Mouse (Mus musculus) urinary bladder, adult 18-20 months (tissue): ENCODE measurements around the gene Psmd5.
A peak's percentile ranks its signal among the peaks of the same experiment; 100 is the strongest.

Source experiments
- DNase-seq, 2 experiments: peaks; one replicate each; pipeline ENCODE4 v3.0.0; 2022; ENCODE audit warnings: low spot score in 2 of 2, mixed read lengths in 2 of 2

Gene Psmd5

DNA sequence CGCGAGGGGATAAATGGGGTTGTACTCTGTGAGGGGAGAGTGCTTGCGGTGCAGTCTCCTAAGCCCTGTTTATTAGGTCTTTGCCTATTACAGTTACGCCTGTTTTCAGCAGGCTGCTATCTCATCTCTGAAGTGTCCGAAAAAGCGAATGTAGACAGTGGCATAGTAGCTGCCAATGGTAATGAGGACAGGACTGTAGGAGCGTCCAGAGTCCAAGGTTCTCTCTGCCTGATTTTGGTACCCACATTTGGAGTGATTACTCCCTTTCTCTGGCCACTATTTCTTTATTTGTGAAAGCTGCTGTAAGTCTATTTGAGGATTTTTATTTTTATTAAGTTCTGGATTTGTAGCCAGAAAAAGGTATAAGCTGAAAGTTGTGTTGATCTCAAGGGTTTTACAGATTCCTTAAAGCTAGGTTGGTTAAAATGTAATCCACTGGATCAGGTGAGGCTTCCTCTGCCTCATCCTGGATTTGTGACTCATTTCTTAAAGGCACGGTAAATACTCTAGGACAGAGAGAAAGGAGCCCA lies at the start of gene Psmd5:
Gene Psmd5 (minus strand): TSS at position 153 of the 530 bp plus-strand sequence.
- no peak for DNase-seq

DNA sequence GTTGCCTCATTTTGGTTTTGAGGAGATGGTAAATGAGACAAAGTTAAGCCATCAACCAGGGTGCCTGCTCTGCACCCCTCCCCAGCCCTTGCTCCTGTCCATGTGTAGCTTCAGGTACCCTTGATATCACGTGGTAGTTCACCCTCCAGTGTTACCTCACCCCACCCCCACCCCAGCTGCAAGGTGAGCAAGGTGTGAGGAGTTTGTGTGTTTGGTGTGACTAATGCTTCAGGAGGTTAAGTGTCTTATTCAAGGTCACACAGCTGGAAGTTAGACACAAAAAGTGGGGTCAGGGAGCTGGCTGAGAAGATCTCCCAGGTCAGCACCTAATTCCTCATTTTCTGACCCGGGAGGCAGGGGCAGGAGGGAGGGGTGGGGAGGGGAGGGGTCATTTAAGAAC lies 48.0 kb upstream of the Psmd5 start:
- DNase-seq = no peak

DNA sequence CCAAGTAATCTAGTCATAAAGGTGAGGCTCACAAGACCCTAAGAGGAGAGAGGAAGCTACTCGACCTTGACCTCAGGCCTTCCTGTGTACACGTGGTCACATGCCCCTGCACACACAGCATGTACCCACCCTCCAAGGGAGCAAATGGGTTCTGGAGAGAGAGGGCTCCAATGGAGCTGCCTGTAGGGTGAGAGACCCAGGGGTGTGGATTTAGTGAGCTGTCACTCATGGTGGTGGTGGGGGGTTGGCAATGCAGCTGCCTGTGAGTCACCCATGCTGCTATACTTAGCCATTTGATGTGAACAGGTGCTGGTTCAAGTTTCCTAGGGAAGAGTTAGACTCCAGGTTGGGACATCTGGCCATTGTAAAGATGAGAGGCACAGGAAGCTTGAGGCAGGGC lies 45.4 kb upstream of the Psmd5 start:
- no peak for DNase-seq

DNA sequence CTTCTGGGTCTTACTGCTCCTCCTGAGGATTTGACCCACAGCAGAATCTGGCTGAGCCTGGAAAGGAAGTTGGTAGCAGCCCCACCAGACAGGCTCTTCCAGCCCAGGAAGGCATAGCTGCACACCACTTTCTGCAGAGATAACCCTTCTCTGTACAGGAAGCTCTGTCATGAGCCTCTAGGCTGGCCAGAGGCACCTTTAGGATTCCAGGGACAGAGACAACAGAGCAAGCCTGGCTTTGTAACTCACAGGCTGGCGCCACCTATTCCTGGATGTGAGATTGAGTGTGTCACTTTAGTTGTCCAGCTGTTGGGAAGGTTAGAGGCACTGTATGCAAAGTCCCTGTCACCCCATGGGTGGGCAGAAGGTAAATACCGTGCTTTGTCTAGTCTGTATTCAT lies 40.3 kb upstream of the Psmd5 start:
- no peak for DNase-seq

DNA sequence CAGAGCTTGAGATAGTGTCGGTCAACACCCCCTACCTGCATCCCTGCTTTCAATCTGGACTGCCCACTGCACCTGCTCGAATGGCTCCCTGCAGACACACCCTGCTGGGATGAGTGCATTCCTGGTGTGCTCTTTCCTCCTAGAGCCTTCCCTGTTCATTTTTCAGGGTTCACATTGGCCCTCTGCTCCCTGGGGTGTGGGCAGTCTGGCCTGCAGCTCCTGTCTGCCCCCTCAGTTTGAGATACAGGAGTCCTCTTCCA lies 40.0 kb upstream of the Psmd5 start:
- DNase-seq = peak in 1 of 2 experiments; percentile 19

DNA sequence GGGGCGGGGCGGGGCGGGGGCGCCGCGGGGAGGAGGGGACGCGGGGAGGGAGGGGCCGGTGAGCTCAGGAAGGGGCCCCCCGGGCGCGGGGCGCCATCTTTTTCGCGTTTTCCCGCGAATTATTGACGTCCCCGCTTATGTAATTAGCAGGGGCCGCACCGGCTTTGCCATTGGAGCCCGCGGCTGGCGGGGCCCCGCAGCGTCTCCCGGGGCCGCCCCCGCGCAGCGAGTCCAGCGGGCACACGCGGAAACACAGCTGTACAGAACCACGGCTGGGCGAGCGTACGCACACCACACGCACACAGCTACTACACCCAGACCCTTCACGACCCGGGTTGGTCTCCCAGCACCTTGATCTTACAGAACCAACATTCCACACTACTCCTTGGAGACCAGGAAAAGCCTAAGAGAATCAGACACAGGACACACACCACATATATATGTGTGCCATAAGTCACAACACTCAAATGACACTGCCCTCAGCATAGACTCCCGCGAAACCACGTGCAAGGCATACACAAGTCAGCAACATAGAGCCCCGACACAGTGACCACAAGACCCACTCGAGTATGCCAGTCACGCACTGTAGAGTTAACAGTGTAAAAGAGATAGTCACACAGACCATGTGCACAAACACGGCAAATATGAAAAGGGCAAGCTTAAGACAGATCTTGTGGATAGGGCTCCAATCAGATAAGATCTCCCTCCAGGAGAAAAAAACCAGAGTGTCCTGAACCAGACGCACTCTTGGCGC lies 39.5 kb upstream of the Psmd5 start:
- peak in 1 of 2 experiments; percentile 25 for DNase-seq

DNA sequence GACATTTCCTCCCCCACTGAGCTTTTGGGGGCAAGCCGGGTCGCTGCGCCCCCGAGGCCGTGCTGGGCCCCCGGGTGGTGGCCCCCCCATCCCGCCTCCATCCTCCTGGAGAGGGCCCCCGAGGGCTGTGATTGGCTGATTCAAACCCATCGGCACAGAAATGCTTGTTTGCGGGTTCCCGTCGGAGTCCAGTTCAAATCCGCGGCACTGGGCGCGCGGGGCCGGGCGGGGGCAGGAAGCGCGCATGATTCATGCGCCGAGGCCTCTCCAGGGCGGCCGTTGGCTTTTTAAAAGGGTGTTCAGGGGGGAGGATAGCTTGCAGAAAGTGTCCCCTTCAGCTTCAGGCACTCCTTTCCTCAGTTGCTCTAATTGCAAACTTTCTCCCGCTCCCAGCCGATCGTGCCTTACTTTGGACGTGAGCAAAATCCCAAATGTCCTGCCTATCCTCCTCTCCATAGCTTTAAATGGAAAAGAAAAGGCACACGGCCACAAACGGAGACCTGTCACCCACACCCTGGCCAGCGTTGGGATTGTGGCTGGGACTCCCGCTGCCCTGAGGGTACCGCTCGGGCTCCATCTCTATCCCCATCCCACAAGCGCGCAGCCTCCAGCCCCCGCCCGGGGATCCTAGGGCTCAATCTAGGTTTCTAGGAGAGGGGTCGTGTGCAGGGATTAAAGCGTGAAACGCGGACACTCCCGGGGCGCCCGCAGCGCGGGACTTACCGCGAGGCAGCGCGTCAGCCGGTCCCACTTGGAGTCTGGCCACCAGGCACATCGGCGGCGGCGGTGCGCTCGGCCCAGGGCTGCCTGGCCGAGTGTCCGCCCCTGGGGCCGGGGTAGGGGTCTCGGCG lies 38.7 kb upstream of the Psmd5 start, which contains the start of gene Phf19:
Gene Phf19 (minus strand): TSS at position 809 of the 851 bp plus-strand sequence.
- peak in 1 of 2 experiments; percentile 51 for DNase-seq

DNA sequence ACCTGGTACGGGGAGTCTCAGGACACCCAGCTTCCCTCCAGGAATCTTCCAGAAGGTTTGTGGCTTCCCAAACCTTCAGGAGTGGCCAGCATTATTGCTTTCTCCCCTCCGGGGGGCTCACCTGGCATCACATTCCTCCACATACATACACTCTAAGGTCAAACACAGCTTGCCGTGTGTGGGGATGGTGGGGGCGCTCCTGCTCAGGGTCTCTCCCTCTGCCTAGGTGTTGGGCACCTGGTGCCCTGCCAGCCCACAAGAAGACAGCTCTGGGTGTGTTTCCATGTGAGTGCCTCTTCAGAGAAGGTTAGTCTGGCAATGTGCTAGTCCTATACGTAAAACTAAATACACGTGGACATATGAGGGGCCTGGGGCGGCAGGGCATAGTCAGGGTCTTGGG lies 37.8 kb upstream of the Psmd5 start:
- DNase-seq = no peak

DNA sequence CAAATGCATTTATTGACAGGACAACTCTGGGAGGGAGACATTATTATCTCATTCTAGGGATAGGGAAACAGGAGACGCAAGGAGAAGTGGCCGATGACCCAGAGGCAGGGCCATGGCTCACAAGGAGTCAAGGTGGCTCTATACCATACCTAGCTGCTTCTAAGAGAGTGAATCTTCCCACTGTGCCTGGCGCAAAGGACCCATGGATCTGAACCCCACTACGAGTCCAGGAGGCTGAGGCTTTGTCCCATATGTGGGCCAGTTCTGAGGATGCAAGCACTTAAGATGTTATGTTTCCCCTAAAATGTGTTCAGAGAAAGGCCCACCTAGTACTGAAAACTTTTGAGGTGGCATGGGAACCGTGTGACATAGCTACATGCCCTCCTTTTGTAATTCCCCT lies 37.1 kb upstream of the Psmd5 start:
- no peak for DNase-seq

DNA sequence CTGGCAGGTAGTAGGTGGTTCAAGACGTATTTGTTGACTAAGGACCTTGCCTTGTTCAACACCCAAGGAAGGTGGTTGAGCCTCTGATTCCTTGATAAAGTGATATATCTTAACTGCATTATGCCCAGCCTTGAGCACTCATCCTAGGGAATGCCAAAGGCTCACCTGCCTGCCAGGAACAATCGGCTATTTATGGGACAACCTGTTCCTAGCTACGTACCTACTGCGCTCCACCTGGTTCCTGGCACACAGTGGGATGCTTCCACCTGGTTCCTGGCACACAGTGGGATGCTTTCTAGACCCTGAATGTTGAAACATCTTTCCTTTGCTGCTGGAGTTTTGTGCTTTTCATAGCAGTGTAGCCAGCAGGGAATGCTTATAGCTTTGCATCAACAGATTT lies 35.0 kb upstream of the Psmd5 start:
- DNase-seq = no peak

DNA sequence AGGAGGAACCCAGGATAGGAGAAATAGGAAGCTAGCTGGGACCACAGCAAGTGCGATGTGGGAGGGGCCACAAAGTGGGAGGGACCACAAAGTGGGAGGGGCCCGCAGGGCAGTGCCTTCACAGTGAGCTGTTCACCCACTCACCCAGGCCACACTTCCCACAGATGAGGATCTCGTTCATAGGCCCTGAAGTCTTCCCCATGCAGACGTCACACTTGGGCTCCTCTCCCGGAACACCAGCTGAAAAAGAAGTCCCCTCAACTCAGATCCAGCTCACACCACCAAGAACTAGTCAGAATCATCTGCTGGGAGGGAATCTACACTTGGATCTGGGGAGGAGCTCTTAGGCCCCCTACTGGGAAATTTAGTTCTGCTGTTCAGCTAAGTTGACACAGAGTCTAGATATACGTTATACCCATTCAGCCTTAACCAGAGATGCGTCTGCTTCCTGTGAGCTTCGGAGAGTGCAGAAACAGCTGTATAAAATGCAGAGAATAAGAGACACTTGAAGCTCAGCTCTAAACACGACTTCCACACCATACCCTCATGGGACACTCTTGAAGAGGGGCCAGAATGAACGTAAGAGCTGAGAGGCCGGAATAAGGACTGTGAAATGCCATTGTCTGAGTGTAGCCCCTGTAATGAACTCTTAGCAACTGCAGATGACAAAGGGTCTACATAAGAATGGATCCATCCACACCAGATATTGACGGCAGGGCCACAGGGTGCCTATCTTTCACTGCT lies 32.3 kb upstream of the Psmd5 start:
- peak in 1 of 2 experiments; percentile 14 for DNase-seq

DNA sequence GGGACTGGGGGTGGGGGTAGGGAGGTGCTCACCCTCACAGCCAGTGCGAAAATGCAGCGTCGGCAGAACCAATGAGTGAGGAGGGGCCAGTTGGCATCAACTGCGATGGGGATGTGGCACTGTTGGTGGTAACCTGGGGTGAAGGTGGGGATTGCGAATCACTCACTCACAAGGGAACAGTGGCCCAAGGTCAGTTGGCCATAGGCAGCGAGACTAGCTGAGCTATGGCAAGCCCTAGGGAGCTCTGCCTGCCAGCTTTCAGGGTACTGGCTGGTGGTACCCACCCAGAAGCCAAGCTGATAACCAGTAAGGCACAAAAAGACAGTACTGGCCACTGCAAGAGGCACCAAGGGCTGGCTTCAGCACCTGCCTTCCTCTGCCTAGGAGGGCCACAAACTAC lies 31.7 kb upstream of the Psmd5 start:
- DNase-seq = no peak

DNA sequence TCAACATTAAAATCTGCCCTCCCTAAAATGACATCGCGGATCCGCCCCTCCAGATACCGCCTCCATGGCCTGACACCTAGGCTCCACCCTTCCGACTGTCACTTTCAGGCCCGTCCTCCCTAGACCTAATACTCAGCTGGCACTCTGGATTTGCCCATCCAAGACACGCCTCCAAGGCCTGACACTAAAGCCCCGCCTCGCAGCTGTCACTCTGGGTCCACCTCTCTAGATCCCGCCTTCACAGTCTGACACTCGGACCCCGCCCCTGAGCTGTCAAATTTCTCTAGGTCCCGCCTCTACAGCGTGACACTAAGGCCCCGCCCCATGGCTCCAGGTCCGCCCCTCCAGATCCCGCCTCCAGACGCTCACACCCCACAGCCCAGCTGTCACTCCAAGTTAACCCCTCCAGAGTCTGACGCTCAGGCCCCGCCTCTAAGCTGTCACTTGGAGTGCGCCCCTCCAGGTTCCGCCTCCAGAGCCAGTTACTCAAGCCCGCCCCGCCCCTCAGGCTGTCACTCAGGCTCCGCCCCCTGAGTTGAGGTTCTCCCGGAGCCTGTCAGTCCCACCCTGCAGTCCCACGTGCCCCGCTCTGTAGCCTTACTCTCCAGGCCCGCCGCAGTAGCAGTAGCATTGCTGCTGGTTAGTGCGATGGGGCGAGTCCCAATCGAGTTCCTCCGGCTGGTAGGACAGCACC lies 30.2 kb upstream of the Psmd5 start:
- DNase-seq = peak; percentile 97 to 98

DNA sequence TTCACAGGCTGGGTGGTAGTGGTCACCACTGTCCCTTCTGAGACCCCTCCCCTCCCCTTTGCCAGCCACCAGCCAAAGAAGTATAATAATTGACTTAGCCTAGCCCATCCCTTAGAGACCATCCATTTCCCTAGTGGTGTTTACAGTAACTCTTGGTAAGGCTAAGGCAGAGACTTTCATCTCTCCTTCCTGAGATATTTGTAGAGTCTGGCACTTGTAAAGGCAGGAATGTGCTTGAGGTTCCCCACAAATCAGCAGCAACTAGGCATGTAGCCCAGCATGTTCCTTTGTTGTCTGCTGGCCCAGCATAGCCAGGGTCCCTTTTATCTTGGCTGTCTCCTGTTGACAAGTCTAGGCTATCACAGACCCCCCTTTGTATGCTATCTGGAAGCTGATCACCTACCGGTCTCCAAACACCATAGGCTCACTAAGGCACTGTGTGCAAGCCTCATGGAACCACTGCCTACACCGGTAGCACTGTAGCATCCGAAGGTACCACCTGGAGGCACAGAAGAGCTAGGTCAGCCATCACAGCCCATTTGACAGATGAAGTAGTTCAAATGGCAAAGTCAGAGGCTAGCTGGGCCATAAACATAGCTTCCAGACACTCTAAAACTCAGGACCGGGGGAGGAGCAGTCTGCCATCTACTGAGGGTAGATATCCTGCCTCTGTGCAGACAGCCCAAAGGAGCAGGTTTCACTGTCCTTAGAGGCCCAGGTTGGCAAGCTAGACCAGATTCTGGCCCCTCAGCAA lies 29.1 kb upstream of the Psmd5 start:
- no peak for DNase-seq

DNA sequence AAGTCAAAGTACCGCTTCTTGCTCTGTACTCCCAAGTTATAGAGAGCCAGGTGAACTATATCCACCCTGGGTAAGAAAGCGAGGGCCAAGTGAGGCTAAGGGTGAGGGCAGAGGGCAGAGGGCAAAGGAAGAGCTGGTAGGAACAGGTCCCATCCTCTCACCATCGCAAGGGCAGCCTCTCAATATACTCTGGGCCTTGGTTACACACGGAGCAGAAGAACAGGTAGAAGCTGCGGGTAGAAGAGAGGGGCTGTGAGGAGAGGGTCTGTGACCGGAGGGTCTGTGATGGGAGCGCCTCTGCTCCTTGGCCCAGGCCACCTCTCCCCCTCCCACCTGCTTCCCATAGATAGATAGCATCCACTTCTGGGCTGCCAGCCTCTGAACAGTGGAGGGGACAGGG lies 28.4 kb upstream of the Psmd5 start:
- DNase-seq = no peak

DNA sequence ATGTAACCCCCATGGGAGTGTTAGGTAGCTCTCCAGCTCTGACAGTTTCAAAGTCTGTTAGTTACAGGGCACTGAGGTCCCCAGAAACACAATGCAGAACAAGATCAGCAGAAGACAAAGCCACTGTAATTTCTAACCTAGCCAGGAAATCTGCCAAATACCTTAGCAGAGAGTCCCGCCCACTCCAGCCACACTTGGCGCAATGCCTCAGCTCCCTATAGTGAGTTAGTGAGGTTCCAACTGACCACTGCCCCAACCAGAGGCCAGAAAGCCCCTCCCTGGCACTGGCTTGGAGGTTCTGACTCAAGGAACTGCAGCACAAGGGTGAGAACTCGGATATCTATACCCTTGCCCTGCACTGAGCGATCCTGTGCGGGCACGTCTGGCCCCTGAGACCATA lies 28.0 kb upstream of the Psmd5 start:
- peak in 1 of 2 experiments; percentile 30 for DNase-seq

DNA sequence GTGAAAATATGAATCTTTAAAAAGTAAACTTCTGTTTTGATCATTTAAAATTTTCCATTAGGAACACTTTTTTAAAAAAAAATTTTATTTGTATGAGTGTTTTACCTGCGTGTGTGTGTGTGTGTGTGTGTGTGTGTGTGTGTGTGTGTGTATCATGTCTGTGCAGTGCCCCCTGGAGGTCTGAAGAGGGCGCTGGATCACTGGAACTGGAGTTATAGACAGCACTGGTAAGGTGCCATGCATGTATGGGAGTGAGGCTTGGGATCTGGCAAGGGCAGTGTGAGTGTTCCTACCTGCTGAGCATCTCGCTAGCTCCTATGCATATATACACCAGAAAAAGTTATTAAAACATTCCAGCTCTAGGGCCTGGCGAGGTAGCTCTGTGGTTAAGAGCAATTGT lies 27.0 kb upstream of the Psmd5 start:
- DNase-seq = no peak

DNA sequence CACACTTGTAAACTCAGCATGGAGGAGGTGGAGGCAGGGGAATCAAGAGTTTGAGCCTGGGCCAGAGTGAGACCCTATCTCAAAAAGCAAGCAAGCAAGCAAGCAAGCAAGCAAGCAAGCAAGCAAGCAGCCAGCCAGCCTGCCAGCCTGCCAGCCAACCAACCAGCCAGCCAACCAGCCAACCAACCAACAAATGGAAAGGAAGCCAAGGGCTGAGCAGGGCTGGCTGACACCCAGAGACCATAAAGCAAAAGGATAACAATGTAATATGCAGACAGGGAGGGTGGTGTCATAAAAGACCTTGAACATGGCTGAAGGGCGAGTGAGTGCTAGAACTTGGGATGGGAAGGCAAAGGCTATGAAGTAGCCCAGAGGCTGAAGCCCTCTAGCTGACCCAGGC lies 25.6 kb upstream of the Psmd5 start:
- DNase-seq = no peak

DNA sequence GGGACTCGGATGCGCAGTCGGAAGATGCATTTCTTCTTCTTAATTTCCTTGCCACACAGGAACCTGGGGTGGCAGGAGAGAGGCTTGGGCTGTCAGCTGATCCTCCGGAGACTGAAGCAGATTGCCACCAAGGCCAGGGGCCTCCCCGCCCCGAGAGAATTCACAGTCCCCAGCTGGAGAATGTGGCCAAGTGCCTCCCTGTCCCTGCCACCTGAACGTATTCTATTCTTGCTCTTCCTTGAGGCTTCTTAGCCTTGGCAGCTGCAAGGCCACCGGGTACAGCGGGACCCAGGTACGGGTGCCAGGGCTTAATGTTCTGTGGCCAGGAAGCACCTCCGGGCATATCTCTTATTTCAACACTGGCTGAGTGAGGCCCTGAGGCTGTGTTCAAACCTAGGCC lies 24.9 kb upstream of the Psmd5 start:
- no peak for DNase-seq

DNA sequence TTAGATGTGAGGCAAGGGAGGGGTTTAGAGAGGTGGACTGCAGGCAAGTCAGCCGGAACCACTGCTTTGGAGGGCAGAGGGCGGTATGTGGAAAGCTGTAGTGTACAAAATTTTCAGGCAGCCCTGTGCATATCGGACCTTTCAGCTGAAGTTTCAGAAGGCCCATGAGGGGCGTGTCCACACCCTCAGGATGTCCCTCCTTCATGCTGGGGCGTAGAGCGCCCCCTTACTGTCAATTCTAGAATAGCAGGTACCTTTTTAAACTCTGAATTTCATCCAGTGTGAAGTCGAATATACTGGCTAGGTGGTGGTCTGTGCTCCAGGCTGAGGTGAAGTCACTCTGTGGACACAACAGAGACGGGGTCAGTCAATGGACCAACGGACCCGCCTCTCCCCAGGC lies 23.1 kb upstream of the Psmd5 start:
- peak in 1 of 2 experiments; percentile 12 for DNase-seq
